Mouse (Mus musculus) myocyte (in vitro differentiated cells): ENCODE data around the gene Dync1li1.

Experiments used
- MAX ChIP-seq: IDR thresholded peaks from one replicate; pipeline ENCODE4 v1.6.1; 2011; ENCODE audit warnings: low read depth, mild to moderate bottlenecking, control low read depth
- MYOG ChIP-seq, 3 experiments: IDR thresholded peaks; one replicate each; pipeline ENCODE4 v1.6.1; 2011; ENCODE audit warnings: control low read depth in 2 of 3, low read depth in 2 of 3, mild to moderate bottlenecking in 2 of 3; ENCODE audit not compliant: insufficient read length in 2 of 3, control insufficient read depth in 1 of 3, insufficient read depth in 1 of 3
- POLR2A ChIP-seq: IDR thresholded peaks from one replicate; pipeline ENCODE4 v1.6.1; 2011; ENCODE audit warnings: low read depth, mild to moderate bottlenecking, control low read depth, moderate library complexity; ENCODE audit not compliant: insufficient read length
- USF1 ChIP-seq: IDR thresholded peaks from one replicate; pipeline ENCODE4 v1.6.1; 2011; ENCODE audit warnings: low read depth, mild to moderate bottlenecking, control low read depth, moderate library complexity

DNA sequence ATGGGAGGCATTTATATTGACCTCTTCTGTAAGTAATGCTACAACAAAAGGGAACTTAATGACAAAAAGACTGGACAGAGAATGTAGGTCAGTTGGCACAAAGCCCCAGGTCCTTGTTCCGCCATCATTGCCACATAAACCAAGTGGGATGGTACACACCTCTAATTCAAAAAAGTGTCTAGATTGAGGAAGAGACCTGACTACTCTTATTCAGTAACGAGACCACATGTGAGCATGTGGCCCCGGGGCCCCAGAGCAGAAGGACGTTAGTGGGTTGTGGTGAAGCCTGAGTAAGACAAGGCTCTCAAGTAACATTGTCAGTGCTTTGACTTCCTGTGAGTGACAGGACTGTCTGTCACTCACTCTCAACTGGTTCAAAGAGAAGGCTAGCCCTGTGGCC, 81.6 kb downstream of the Dync1li1 start:
- no peak for TF ChIP-seq MAX
- TF ChIP-seq POLR2A = no peak
- TF ChIP-seq MYOG (IDR thresholded peaks at IDR 0.05; ENCODE audit: control insufficient read depth in 1 of 3, insufficient read depth in 1 of 3, insufficient read length in 2 of 3, low read depth in 2 of 3) = no peak
- no peak for TF ChIP-seq USF1
